Mouse (Mus musculus) limb, embryonic 14.5 days (tissue): ENCODE measurements around the gene Pdzd2. TPM values are rescaled to one million over a fixed set of nuclear protein-coding genes. Genes with fewer than 3 reads are reported as not detected.
A peak's percentile ranks its signal among the peaks of the same experiment; 100 is the strongest.

ENCODE experiments used
- ATAC-seq: fragments of 200-750 bp; cut with Nextera tagmentation; 2 replicates; pipeline ENCODE4 v1.8.0; 2017; ENCODE audit warnings: low read depth, moderate number of reproducible peaks, moderate TSS enrichment; ENCODE audit not compliant: low FRiP score
- DNase-seq: peaks from one replicate; pipeline ENCODE4 v3.0.0-alpha.2; 2015; ENCODE audit warnings: low spot score
- H3K27ac ChIP-seq: fragments of 300-500 bp; sonication (generic); replicated peaks from 2 replicates; pipeline ENCODE4 v1.5.1; 2014; ENCODE audit warnings: low read depth, mild to moderate bottlenecking, low read length, moderate library complexity, mixed read lengths
- H3K27me3 ChIP-seq: fragments of 300-500 bp; sonication (generic); 2 replicates; pipeline ENCODE4 v1.6.1; 2014; ENCODE audit warnings: low read length, mixed read lengths; ENCODE audit not compliant: control insufficient read depth, insufficient read depth
- H3K36me3 ChIP-seq: fragments of 300-500 bp; sonication (generic); 2 replicates; pipeline ENCODE4 v1.6.1; 2014; ENCODE audit warnings: mild to moderate bottlenecking, low read length, moderate library complexity, mixed read lengths; ENCODE audit not compliant: control insufficient read depth, insufficient read depth
- H3K4me1 ChIP-seq: fragments of 300-500 bp; sonication (generic); 2 replicates; pipeline ENCODE4 v1.6.1; 2014; ENCODE audit warnings: antibody characterized with exemption, low read length, mixed read lengths; ENCODE audit not compliant: control insufficient read depth, insufficient read depth
- H3K4me2 ChIP-seq: fragments of 300-500 bp; sonication (generic); replicated peaks from 2 replicates; pipeline ENCODE4 v1.6.1; 2014; ENCODE audit warnings: low read depth, mild to moderate bottlenecking, low read length, moderate library complexity; ENCODE audit not compliant: severe bottlenecking
- H3K4me3 ChIP-seq: fragments of 300-500 bp; sonication (generic); replicated peaks from 2 replicates; pipeline ENCODE4 v1.5.1; 2014; ENCODE audit warnings: low read length
- H3K9ac ChIP-seq: fragments of 300-500 bp; sonication (generic); 2 replicates; pipeline ENCODE4 v1.6.1; 2014; ENCODE audit warnings: mild to moderate bottlenecking, low read depth, low read length, moderate library complexity; ENCODE audit not compliant: severe bottlenecking
- H3K9me3 ChIP-seq: fragments of 300-500 bp; sonication (generic); 2 replicates; pipeline ENCODE4 v1.6.1; 2016; ENCODE audit warnings: low read length; ENCODE audit not compliant: control insufficient read depth
- POLR2A ChIP-seq: fragments of 200-500 bp; IDR thresholded peaks from 2 replicates; pipeline ENCODE4 v1.8.0; 2012; ENCODE audit warnings: inconsistent platforms, mild to moderate bottlenecking, moderate library complexity, borderline replicate concordance; ENCODE audit not compliant: insufficient read depth, insufficient read length; ENCODE audit errors: extremely low read depth
- WGBS: fragments of 180-500 bp; shearing (Covaris S2); extraction: QIAGEN DNeasy Blood & Tissue Kit; methylation state at CpG from one replicate; pipeline ENCODE4 v1.1.7; 2014; 5-methylcytosine and 5-hydroxymethylcytosine counted together
- polyA plus RNA-seq, 2 experiments: library from polyadenylated mRNA; depleted of rRNA in 1 of 2; stranded (reverse) in 1 of 2; unstranded in 1 of 2; fragments of >200 nt; fragmentation: Nextera tagmentation in 1 of 2; extraction: Ambion mirVana in 1 of 2; gene quantifications; 2 replicates each; pipeline versions ENCODE4 v1.2.1 to v1.2.3; 2012 to 2014

Gene Pdzd2
- polyA plus RNA-seq, 2 experiments: 14.6 to 26.4 TPM

- no peak for DNase-seq
- Histone ChIP-seq H3K27me3 (no peaks in the 10 kb centered on the region), H3K4me1 (peaks cover 3% of the 10 kb centered on the region; the same call in 1 of the 2 replicates), H3K4me2 (no peak overlapping the region), H3K9ac (no peak overlapping the region), H3K9me3 (no peaks in the 10 kb centered on the region), H3K27ac (no peak overlapping the region), H3K36me3 (peaks cover 6% of the 10 kb centered on the region; the same call in 1 of the 2 replicates), H3K4me3 (no peak overlapping the region)
- WGBS: 60% methylated on average over 1 of the region's 1 CpGs
- TF ChIP-seq POLR2A: no peak
- no peak for ATAC-seq
Observed at GRCm38 (mm10) chr15:12331300-12331699, 408.4 kb downstream of the Pdzd2 start.

GRCm38 (mm10) chr15:12330892-12331291 is 408.8 kb downstream of the Pdzd2 start:
- Histone ChIP-seq H3K9ac (no peak overlapping the region), H3K4me1 (peaks cover 3% of the 10 kb centered on the region; the same call in 1 of the 2 replicates), H3K36me3 (peaks cover 6% of the 10 kb centered on the region; the same call in 1 of the 2 replicates), H3K4me3 (no peak overlapping the region), H3K27ac (no peak overlapping the region), H3K9me3 (no peaks in the 10 kb centered on the region), H3K4me2 (no peak overlapping the region), H3K27me3 (no peaks in the 10 kb centered on the region)
- DNase-seq (no peak), ATAC-seq (no peak)
- TF ChIP-seq POLR2A: no peak

- no peak for TF ChIP-seq POLR2A
- Histone ChIP-seq H3K27me3 (no peaks in the 10 kb centered on the region), H3K9ac (no peak overlapping the region), H3K9me3 (no peaks in the 10 kb centered on the region), H3K36me3 (peaks cover 11% of the 10 kb centered on the region), H3K27ac (0 out of 2 replicates have a peak overlapping the region, but pooled peaks have one; percentile 26), H3K4me3 (no peak overlapping the region), H3K4me2 (no peak overlapping the region), H3K4me1 (peaks cover 3% of the 10 kb centered on the region; the same call in 1 of the 2 replicates)
- WGBS: 91% methylated on average over 3 of the region's 3 CpGs
- no peak for DNase-seq
- ATAC-seq: no peak
Observed at GRCm38 (mm10) chr15:12330389-12330788, 409.3 kb downstream of the Pdzd2 start.

GRCm38 (mm10) chr15:12324326-12324725 is 415.4 kb downstream of the Pdzd2 start:
- no peak for ATAC-seq
- peaks cover 12% of the 10 kb centered on the region for H3K36me3 ChIP-seq
- WGBS: 80% methylated on average over 1 of the region's 1 CpGs
- H3K4me1 ChIP-seq: peaks cover 14% of the 10 kb centered on the region; the same call in 1 of the 2 replicates
- H3K4me2 ChIP-seq: no peak overlapping the region
- H3K4me3 ChIP-seq: no peak overlapping the region
- no peak for TF ChIP-seq POLR2A
- no peaks in the 10 kb centered on the region for H3K9me3 ChIP-seq
- H3K27me3 ChIP-seq: no peaks in the 10 kb centered on the region
- no peak overlapping the region for H3K27ac ChIP-seq
- H3K9ac ChIP-seq: no peak overlapping the region
- no peak for DNase-seq

GRCm38 (mm10) chr15:12322676-12323402 is 416.9 kb downstream of the Pdzd2 start:
- ATAC-seq: no peak
- Histone ChIP-seq H3K27ac (no peak overlapping the region), H3K9me3 (no peaks in the 10 kb centered on the region), H3K9ac (peak overlapping the region; percentile 98), H3K4me1 (peaks cover 14% of the 10 kb centered on the region; the same call in 1 of the 2 replicates), H3K4me3 (peak overlapping the region; percentile 98), H3K27me3 (no peaks in the 10 kb centered on the region), H3K36me3 (peaks cover 12% of the 10 kb centered on the region), H3K4me2 (peak overlapping the region; percentile 88)
- no peak for TF ChIP-seq POLR2A
- 5% methylated on average over 9 of the region's 9 CpGs for WGBS
- no peak for DNase-seq
